Mouse (Mus musculus) skeletal muscle tissue, adult 2 months (tissue): ENCODE measurements at regions not wholly inside any gene's neighbourhood (a gene's known extent, or its start where the extent isn't known, plus 50 kb on each side); places are given as distances from the start of the nearest gene placed in this dataset.

Experiments
- DNase-seq: peaks from one replicate; pipeline ENCODE4 v3.0.0-alpha.2; 2012; ENCODE audit warnings: low read depth, low spot score

DNA sequence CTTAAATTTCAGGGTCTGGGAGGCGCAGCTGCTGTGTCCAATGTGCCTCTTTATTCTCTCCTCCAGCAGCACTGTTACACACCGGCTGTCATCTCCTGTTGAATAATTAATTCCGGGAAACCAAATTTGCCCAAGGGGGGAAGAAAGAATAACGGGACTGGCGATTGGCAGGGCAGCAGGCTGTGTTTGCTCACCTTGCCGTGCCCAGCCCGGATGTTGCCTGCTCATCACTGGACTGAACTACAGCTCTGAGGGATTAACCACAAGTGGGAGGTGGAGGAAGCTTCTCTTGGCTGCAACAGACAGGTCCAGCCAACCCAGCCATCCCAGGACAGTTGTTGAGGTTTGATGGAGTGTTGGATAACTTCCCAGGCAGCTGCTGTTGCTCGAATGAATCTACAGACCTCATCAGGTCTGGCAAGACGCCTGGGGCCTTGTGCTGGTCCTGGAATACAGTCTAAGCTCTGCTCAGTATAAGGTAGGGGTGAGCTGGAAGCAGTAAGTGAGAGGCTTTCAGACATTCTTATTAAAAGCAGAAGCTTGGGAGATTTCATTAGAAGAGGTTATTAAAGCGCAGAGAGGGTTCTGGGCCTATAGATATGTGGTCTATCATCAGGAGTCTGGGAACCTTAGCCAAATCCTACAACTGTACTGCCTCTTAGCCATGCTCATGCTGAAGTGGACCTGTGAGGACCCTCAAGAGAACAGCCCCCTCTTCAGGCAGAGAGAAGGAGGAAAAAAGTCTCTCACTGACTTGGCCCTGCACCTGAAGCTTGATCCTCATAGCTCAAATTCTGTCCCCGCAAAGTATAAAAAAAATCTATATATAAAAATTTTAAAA lies 291.8 kb downstream of the Il20rb start:
- peak; percentile 10 for DNase-seq

DNA sequence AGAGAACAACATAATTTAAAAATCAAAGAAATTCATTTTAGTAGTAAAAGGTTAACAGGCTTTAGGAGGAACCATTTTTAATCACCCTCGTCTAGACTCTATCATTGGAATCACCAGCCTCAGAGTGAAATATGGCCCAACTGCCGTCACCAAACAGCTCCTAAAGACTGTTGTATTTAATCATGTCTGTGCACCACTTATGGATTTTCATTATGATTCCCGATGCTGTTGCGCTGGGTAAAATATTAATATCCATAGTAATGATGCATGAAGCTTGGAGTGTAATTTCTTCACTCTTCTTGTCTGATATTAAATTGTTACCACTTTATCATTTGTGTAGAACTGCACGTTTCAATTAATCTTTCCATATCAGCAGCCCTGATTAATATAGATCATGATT lies 292.4 kb downstream of the Il20rb start:
- DNase-seq: no peak

DNA sequence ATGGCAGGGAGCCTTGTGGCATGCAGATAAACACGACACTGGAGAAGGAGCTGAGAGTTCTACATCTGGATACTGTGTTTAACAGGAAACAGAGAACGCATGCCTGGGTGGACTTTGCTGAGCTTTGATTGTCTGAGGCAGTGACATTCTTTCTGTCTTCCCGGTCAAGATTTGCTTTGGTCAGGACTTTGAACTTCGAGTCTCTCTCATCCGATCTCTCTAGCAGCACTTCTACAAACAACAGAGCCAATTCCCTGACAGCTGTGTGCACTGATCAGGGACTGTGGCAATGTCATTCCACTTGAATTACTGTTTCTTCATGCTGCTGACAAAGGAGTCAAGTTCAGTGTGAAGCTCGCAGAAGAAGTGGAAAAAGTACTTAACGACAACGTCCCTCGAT lies 302.5 kb downstream of the Il20rb start:
- DNase-seq: no peak

DNA sequence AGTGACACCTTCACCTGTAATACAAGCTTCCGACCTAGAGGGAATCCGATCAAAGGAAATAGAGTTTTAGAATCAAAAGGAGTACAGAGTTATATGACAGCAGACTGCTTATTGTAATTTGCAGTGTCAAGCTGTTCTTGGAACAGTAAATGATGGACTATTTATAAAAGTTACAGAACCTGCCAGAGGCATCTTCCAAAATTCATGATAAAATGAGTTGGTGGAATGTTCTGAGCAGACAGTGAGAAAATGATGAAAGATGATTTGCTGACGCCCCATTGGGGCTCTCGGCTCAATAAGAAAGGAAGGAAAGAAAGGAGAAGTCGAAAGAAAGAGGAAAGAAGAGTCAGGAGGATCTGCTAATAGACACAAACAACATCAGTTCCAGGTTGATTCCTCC lies 300.3 kb upstream of the Sox14 start:
- DNase-seq: no peak

DNA sequence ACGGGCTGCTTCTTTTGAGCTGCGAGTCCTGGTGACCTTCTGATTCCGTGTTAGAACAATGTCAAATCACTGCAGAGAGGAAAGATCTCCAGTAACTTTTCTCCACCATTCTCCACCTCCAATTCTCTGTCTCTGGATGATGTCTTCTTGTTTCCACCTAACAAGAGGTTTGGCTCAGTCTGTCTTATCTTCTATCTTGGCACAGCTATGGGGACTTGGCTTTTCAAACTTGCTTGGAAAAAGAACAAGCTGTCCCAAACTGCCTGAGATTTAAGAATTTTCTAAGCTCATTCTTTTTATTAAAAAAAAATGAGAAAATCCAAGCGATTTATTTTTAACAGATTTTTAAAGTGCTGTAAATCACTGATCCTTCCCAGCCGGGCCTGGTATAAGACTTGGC lies 290.3 kb upstream of the Sox14 start:
- no peak for DNase-seq

GRCm38 (mm10) chr9:100161961-100162360 lies 286.0 kb upstream of the Sox14 start:
- DNase-seq: no peak
